Mouse (Mus musculus): Measurements from ENCODE around the gene Olfr523.

- TF ChIP-seq CTCF (conservative IDR thresholded peaks at IDR 0.05; ENCODE audit: insufficient read depth, insufficient read length, low read depth, low read length) (no peak), POLR2A (IDR thresholded peaks at IDR 0.05; ENCODE audit: low read depth, low read length) (no peak)
Measured at GRCm38 (mm10) chr7:140125278-140126021, 47.6 kb upstream of the Olfr523 start.

Measured in kidney, adult 2 months (tissue).